ENCODE assay signal across 8 mouse cellular contexts in the genomic region with DNA sequence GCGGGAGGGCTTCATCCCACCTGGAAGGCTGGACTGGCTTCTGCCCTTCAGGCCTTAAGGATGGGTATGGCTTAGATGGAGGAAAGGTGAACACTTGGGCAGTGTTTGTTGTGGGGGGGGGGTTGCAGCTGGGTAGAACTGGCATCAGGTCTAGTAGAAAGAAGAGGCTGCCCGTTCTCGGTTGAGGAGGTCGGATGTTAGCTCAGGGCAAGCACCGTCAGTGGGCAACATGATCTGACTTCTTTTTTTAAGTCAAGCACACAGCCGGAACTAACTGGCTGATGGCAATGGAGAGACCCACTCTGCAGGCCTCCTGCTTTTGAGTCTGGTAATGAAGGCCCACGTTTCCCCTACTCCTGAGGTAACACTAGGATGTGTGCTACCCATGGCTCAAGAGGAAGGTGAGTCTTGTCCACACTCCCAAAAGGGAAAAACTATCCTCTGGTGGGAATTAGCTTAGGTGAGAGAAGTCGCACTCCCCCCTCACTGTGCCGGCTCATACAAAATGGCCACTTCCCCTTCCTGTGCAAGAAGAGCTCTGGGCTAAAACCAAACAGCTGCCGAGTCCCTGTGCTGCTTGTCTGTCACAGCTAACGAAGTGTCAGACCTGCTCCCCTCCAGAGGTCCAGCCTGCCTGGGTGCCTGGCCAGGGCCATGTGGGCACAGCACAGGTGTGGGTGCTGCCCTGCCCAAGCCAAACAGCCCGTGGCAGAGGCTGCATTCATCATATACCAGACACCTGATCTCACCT.
DNase-seq lines count a peak whose midpoint lies in the region; ATAC-seq lines count a peak whose summit lies in the region.

No protein-coding gene starts in this region.

- H3K36me3 ChIP-seq in midbrain, embryonic 13.5 days, result peaks cover 3% of the 10 kb centered on the region; the same call in 1 of the 2 replicates

- H3K9ac ChIP-seq in midbrain, embryonic 13.5 days (replicated peaks), result no peak overlapping the region

- H3K4me1 ChIP-seq in midbrain, embryonic 13.5 days (replicated peaks), result peaks cover 95% of the 10 kb centered on the region

- intact Hi-C loops in gastrocnemius, postnatal 14 days (cut with DNase I; ENCODE audit: low total_unique reads), result no loop called here
- intact Hi-C loops in left cerebral cortex, postnatal 14 days (cut with DNase I), result loop anchor here (5.0 to 10.0 kb wide), 2 partner anchors 80 to 223 kb away; a partner anchor contains a TSS

- WGBS in midbrain, embryonic 13.5 days, result 76% methylated on average over 12 of the region's 12 CpGs

- no peaks in the 10 kb centered on the region for H3K9me3 ChIP-seq in midbrain, embryonic 13.5 days

- no peak overlapping the region for H3K4me3 ChIP-seq in midbrain, embryonic 13.5 days (replicated peaks)

- H3K4me2 ChIP-seq in midbrain, embryonic 13.5 days (replicated peaks), result no peak overlapping the region

- H3K27me3 ChIP-seq in midbrain, embryonic 13.5 days, result no peaks in the 10 kb centered on the region

- peak; percentile 66 for DNase-seq in gastrocnemius, postnatal 25 days
- DNase-seq in gastrocnemius, postnatal 14 days, result no peak
- peak; percentile 17 for DNase-seq in lung, postnatal 10 days
- no peak for DNase-seq in lung, postnatal 25 days (ENCODE audit: low spot score)
- DNase-seq in thymus, postnatal 14 days, result peak; percentile 50
- DNase-seq in left cerebral cortex, postnatal 14 days (ENCODE audit: low spot score in 2 of 2), result no peak

- peak overlapping the region; percentile 45 for H3K27ac ChIP-seq in midbrain, embryonic 13.5 days

- ATAC-seq in granulocyte monocyte progenitor cell, adult 5-6 weeks (replicated peaks; ENCODE audit: poor library complexity, severe bottlenecking), result peak; percentile 66
- no peak for ATAC-seq in midbrain, embryonic 13.5 days

Comparison
In these comparisons a context has a peak if more than half of its experiments do, and no peak if none do; other contexts are left out.
1. DNase-seq: peak in gastrocnemius, postnatal 25 days (single experiment), lung, postnatal 10 days (single experiment) and thymus, postnatal 14 days (single experiment); none in gastrocnemius, postnatal 14 days (single experiment), lung, postnatal 25 days (single experiment) and left cerebral cortex, postnatal 14 days (0 of 2).